Mouse (Mus musculus): ENCODE data around the gene Mrpl18. TPM values are rescaled to one million over a fixed set of nuclear protein-coding genes. Genes with fewer than 3 reads are reported as not detected.
A peak's percentile ranks its signal among the peaks of the same experiment; 100 is the strongest.
"Not testable (repeated sequence)": the region's sequence is repeated elsewhere in the genome, so short reads cannot be mapped to it uniquely, and the experiment has no call there.

The Mrpl18 gene
- polyA plus RNA-seq, 1 experiment from 2014 or later = 141 TPM

- H3K27ac ChIP-seq (replicated peaks) = no peak overlapping the region
- H3K9me3 ChIP-seq = no peaks in the 10 kb centered on the region
- 94% methylated on average over 2 of the region's 2 CpGs for WGBS
- no peak for ATAC-seq (replicated peaks)
- no peaks in the 10 kb centered on the region for H3K27me3 ChIP-seq
- peaks cover 10% of the 10 kb centered on the region for H3K4me1 ChIP-seq
- H3K4me2 ChIP-seq (replicated peaks) = no peak overlapping the region
- H3K9ac ChIP-seq (replicated peaks) = no peak overlapping the region
- peaks cover 4% of the 10 kb centered on the region; the same call in 1 of the 2 replicates for H3K36me3 ChIP-seq
- no peak overlapping the region for H3K4me3 ChIP-seq
Observed at GRCm38 (mm10) chr17:12937412-12937970, 21.3 kb upstream of the Mrpl18 start.

GRCm38 (mm10) chr17:12935719-12936118, 19.6 kb upstream of the Mrpl18 start:
- Histone ChIP-seq H3K27ac (replicated peaks) (no peak overlapping the region), H3K9ac (replicated peaks) (no peak overlapping the region), H3K36me3 (no peaks in the 10 kb centered on the region), H3K27me3 (no peaks in the 10 kb centered on the region), H3K4me1 (peaks cover 10% of the 10 kb centered on the region), H3K4me2 (replicated peaks) (no peak overlapping the region), H3K9me3 (no peaks in the 10 kb centered on the region), H3K4me3 (no peak overlapping the region)
- no peak for ATAC-seq (replicated peaks)
- 14% methylated on average over 4 of the region's 4 CpGs for WGBS

- 88% methylated on average over 5 of the region's 5 CpGs for WGBS
- H3K4me2 ChIP-seq (replicated peaks); H3K4me3 ChIP-seq; H3K4me1 ChIP-seq; H3K27me3 ChIP-seq; H3K27ac ChIP-seq (replicated peaks); H3K36me3 ChIP-seq; H3K9me3 ChIP-seq; ATAC-seq (replicated peaks); H3K9ac ChIP-seq (replicated peaks): not testable (repeated sequence)
Observed at GRCm38 (mm10) chr17:12931576-12931975, 15.4 kb upstream of the Mrpl18 start.

- Histone ChIP-seq H3K27me3 (no peaks in the 10 kb centered on the region), H3K9me3 (no peaks in the 10 kb centered on the region), H3K9ac (replicated peaks) (no peak overlapping the region), H3K4me2 (replicated peaks) (no peak overlapping the region), H3K4me1 (no peaks in the 10 kb centered on the region), H3K27ac (replicated peaks) (no peak overlapping the region), H3K36me3 (peaks cover 59% of the 10 kb centered on the region), H3K4me3 (no peak overlapping the region)
- no peak for ATAC-seq (replicated peaks)
- 89% methylated on average over 8 of the region's 8 CpGs for WGBS
Observed at GRCm38 (mm10) chr17:12925703-12926180, 9.6 kb upstream of the Mrpl18 start.

GRCm38 (mm10) chr17:12925001-12925400, 8.9 kb upstream of the Mrpl18 start:
- H3K27ac ChIP-seq (replicated peaks) = no peak overlapping the region
- no peaks in the 10 kb centered on the region for H3K4me1 ChIP-seq
- no peak overlapping the region for H3K4me2 ChIP-seq (replicated peaks)
- H3K9ac ChIP-seq (replicated peaks) = no peak overlapping the region
- H3K36me3 ChIP-seq = peaks cover 66% of the 10 kb centered on the region
- ATAC-seq (replicated peaks) = no peak
- WGBS = 93% methylated on average over 3 of the region's 3 CpGs
- H3K9me3 ChIP-seq = no peaks in the 10 kb centered on the region
- no peaks in the 10 kb centered on the region for H3K27me3 ChIP-seq
- H3K4me3 ChIP-seq = no peak overlapping the region

GRCm38 (mm10) chr17:12921073-12921472, 4.9 kb upstream of the Mrpl18 start:
- no peak for ATAC-seq (replicated peaks)
- H3K4me1 ChIP-seq = peaks cover 12% of the 10 kb centered on the region
- H3K9me3 ChIP-seq = no peaks in the 10 kb centered on the region
- 95% methylated on average over 1 of the region's 1 CpGs for WGBS
- peaks cover 73% of the 10 kb centered on the region for H3K36me3 ChIP-seq
- no peaks in the 10 kb centered on the region for H3K27me3 ChIP-seq
- H3K4me2 ChIP-seq (replicated peaks) = no peak overlapping the region
- no peak overlapping the region for H3K9ac ChIP-seq (replicated peaks)
- H3K27ac ChIP-seq (replicated peaks) = no peak overlapping the region
- H3K4me3 ChIP-seq = no peak overlapping the region

GRCm38 (mm10) chr17:12916588-12917380, 639 bp upstream of the Mrpl18 start:
- Histone ChIP-seq H3K27ac (replicated peaks) (peak overlapping the region; percentile 87), H3K4me1 (peaks cover 20% of the 10 kb centered on the region), H3K4me2 (replicated peaks) (peak overlapping the region; percentile 58), H3K36me3 (peaks cover 58% of the 10 kb centered on the region), H3K9me3 (no peaks in the 10 kb centered on the region), H3K27me3 (no peaks in the 10 kb centered on the region), H3K4me3 (peak overlapping the region; percentile 77), H3K9ac (replicated peaks) (peak overlapping the region; percentile 93)
- peak; percentile 64; the same call in 1 of the 2 replicates for ATAC-seq (replicated peaks)
- under 1% methylated on average over 40 of the region's 40 CpGs for WGBS

GRCm38 (mm10) chr17:12915488-12915880, 661 bp downstream of the Mrpl18 start, which contains the start of gene Tcp1:
Tcp1 (plus strand) TSS chr17:12915701.
- H3K9me3 ChIP-seq = no peaks in the 10 kb centered on the region
- peaks cover 57% of the 10 kb centered on the region for H3K36me3 ChIP-seq
- peak within 1 kb of the TSS; percentile 88 for H3K4me2 ChIP-seq (replicated peaks)
- peak within 1 kb of the TSS; percentile 77 for H3K4me3 ChIP-seq
- peak; percentile 0; the same call in 1 of the 2 replicates for ATAC-seq (replicated peaks)
- peak within 1 kb of the TSS; percentile 88 for H3K27ac ChIP-seq (replicated peaks)
- WGBS = 1% methylated on average over 18 of the region's 18 CpGs
- H3K9ac ChIP-seq (replicated peaks) = peak within 1 kb of the TSS; percentile 93
- H3K27me3 ChIP-seq = no peaks in the 10 kb centered on the region
- H3K4me1 ChIP-seq = peaks cover 20% of the 10 kb centered on the region

GRCm38 (mm10) chr17:12910391-12910790, 5.8 kb downstream of the Mrpl18 start:
- Histone ChIP-seq H3K9me3 (no peaks in the 10 kb centered on the region), H3K36me3 (peaks cover 40% of the 10 kb centered on the region), H3K4me3 (no peak overlapping the region), H3K4me2 (replicated peaks) (no peak overlapping the region), H3K27me3 (no peaks in the 10 kb centered on the region), H3K4me1 (peaks cover 7% of the 10 kb centered on the region), H3K9ac (replicated peaks) (no peak overlapping the region), H3K27ac (replicated peaks) (no peak overlapping the region)
- ATAC-seq (replicated peaks) = no peak
- 90% methylated on average over 8 of the region's 8 CpGs for WGBS

GRCm38 (mm10) chr17:12909361-12910280, 6.5 kb downstream of the Mrpl18 start, which contains the start of gene Pnldc1:
Pnldc1 (minus strand) TSS chr17:12910230.
- Histone ChIP-seq H3K36me3 (peaks cover 45% of the 10 kb centered on the region), H3K9me3 (no peaks in the 10 kb centered on the region), H3K4me3 (no peak within 1 kb of the TSS), H3K4me1 (no peaks in the 10 kb centered on the region), H3K9ac (replicated peaks) (no peak within 1 kb of the TSS), H3K4me2 (replicated peaks) (no peak within 1 kb of the TSS), H3K27me3 (no peaks in the 10 kb centered on the region), H3K27ac (replicated peaks) (no peak within 1 kb of the TSS)
- ATAC-seq (replicated peaks) = no peak
- WGBS = 83% methylated on average over 35 of the region's 35 CpGs

- Histone ChIP-seq H3K4me3 (no peak overlapping the region), H3K36me3 (peaks cover 16% of the 10 kb centered on the region; the same call in 1 of the 2 replicates), H3K4me1 (peaks cover 11% of the 10 kb centered on the region), H3K4me2 (replicated peaks) (no peak overlapping the region), H3K9ac (replicated peaks) (no peak overlapping the region), H3K9me3 (no peaks in the 10 kb centered on the region), H3K27ac (replicated peaks) (no peak overlapping the region), H3K27me3 (no peaks in the 10 kb centered on the region)
- WGBS = 92% methylated on average over 9 of the region's 9 CpGs
- ATAC-seq (replicated peaks) = no peak
Observed at GRCm38 (mm10) chr17:12906436-12906835, 9.7 kb downstream of the Mrpl18 start.
